Mouse (Mus musculus) liver, embryonic 11.5 days (tissue): ENCODE results near the gene Jph4. TPM values are rescaled to one million over a fixed set of nuclear protein-coding genes. Genes with fewer than 3 reads are reported as not detected.
A peak's percentile ranks its signal among the peaks of the same experiment; 100 is the strongest.

Experiments
- ATAC-seq: fragments of 200-750 bp; cut with Nextera tagmentation; replicated peaks from 2 replicates; pipeline ENCODE4 v1.8.0; 2017; ENCODE audit warnings: moderate number of reproducible peaks, mild to moderate bottlenecking, moderate TSS enrichment, moderate library complexity; ENCODE audit not compliant: low FRiP score
- DNase-seq: peaks from one replicate; pipeline ENCODE4 v3.0.0-alpha.2; 2017; ENCODE audit warnings: low spot score
- H3K27ac ChIP-seq: fragments of 300-500 bp; sonication (generic); 2 replicates; pipeline ENCODE4 v1.5.1; 2014; ENCODE audit warnings: mild to moderate bottlenecking, low read depth, low read length, control low read depth
- H3K27me3 ChIP-seq: fragments of 300-500 bp; sonication (generic); replicated peaks from 2 replicates; pipeline ENCODE4 v1.6.1; 2014; ENCODE audit warnings: low read length, mixed read lengths; ENCODE audit not compliant: control insufficient read depth, insufficient read depth
- H3K36me3 ChIP-seq: fragments of 300-500 bp; sonication (generic); 2 replicates; pipeline ENCODE4 v1.6.1; 2014; ENCODE audit warnings: mild to moderate bottlenecking, low read length, moderate library complexity, mixed read lengths; ENCODE audit not compliant: control insufficient read depth, insufficient read depth
- H3K4me1 ChIP-seq: fragments of 300-500 bp; sonication (generic); replicated peaks from 2 replicates; pipeline ENCODE4 v1.6.1; 2014; ENCODE audit warnings: low read length, mixed read lengths; ENCODE audit not compliant: control insufficient read depth, insufficient read depth
- H3K4me2 ChIP-seq: fragments of 300-500 bp; sonication (generic); 2 replicates; pipeline ENCODE4 v1.6.1; 2014; ENCODE audit warnings: mild to moderate bottlenecking, control low read depth, moderate library complexity
- H3K4me3 ChIP-seq: fragments of 300-500 bp; sonication (generic); 2 replicates; pipeline ENCODE4 v1.5.1; 2014; ENCODE audit warnings: low read depth, low read length, control low read depth
- H3K9ac ChIP-seq: fragments of 300-500 bp; sonication (generic); 2 replicates; pipeline ENCODE4 v1.6.1; 2014; ENCODE audit warnings: low read depth, low read length, control low read depth
- H3K9me3 ChIP-seq: fragments of 300-500 bp; sonication (generic); 2 replicates; pipeline ENCODE4 v1.6.1; 2016; ENCODE audit warnings: low read length, inconsistent platforms, mixed read lengths; ENCODE audit not compliant: control insufficient read depth
- WGBS: fragments of 180-500 bp; shearing (Covaris S2); extraction: QIAGEN DNeasy Blood & Tissue Kit; methylation state at CpG from one replicate; pipeline ENCODE4 v1.1.7; 2014; 5-methylcytosine and 5-hydroxymethylcytosine counted together
- polyA plus RNA-seq: library from polyadenylated mRNA; unstranded; fragments of >200 nt; fragmentation: Nextera tagmentation; extraction: Ambion mirVana; gene quantifications from 2 replicates; pipeline ENCODE4 v1.2.1, GENCODE M21; 2014

Jph4 gene
- polyA plus RNA-seq, 1 experiment from 2014 or later: 0.60 TPM

DNA sequence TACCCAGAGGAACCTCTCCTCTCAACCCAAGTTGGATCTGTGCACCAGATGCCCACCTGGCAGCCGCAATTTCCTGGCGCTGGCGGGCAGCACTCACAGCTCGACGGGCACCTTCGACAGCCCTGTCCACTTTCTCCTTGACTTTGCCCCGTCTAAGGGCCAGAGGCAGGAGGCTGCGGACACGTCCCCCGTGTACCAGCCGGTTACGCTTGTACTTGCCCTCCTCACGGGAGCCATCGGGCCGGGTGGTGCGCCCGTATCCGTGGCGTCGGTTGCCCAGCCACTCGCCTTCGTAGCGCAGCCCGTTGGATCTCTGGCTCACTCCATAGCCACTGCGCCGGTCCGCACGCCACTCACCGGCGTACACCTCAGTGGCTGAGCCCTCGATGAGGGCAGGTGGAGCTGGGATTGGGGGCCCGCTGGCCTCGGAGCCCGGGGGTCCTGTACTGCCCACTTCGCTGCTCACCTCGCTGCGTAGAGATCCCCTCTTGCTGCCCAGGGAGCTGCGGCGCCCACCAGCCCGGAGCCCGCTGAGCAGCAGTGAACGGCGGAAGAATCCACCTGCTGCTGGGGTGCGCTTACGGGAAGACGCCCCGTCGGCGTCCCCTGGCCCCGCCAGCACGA, 3.3 kb downstream of the Jph4 start:
- peak overlapping the region; percentile 38 for H3K4me2 ChIP-seq
- peaks cover 20% of the 10 kb centered on the region for H3K4me1 ChIP-seq
- 52% methylated on average over 51 of the region's 51 CpGs for WGBS
- no peak for DNase-seq
- H3K27me3 ChIP-seq: peaks cover 89% of the 10 kb centered on the region
- ATAC-seq: no peak
- H3K4me3 ChIP-seq: no peak overlapping the region
- H3K9ac ChIP-seq: no peak overlapping the region
- H3K9me3 ChIP-seq: no peaks in the 10 kb centered on the region
- no peaks in the 10 kb centered on the region for H3K36me3 ChIP-seq
- no peak overlapping the region for H3K27ac ChIP-seq

DNA sequence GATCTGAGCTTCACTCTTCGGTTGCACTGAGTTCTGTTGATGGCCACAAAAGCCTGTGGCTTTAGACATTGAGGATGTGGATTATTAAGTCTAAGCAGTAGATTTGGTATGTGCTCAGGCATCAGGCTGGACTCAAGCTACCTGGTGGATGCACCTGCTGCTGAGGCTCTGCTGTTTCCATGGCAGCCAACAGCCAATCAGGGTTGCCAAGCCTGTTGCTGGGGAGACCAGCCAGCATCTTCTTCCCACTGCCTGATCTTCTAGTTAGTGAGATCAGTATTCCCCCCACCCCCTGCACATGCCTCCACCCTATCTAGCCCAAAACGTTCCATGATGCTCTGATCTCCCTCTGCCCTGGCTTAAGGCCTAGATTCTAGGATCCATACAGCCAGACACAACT, 5.0 kb downstream of the Jph4 start:
- H3K4me1 ChIP-seq: peaks cover 23% of the 10 kb centered on the region
- no peak overlapping the region for H3K27ac ChIP-seq
- no peak overlapping the region for H3K4me3 ChIP-seq
- ATAC-seq: no peak
- no peak overlapping the region for H3K4me2 ChIP-seq
- H3K9me3 ChIP-seq: no peaks in the 10 kb centered on the region
- H3K27me3 ChIP-seq: peaks cover 80% of the 10 kb centered on the region
- no peaks in the 10 kb centered on the region for H3K36me3 ChIP-seq
- no peak overlapping the region for H3K9ac ChIP-seq
- DNase-seq: no peak
- 63% methylated on average over 2 of the region's 2 CpGs for WGBS

DNA sequence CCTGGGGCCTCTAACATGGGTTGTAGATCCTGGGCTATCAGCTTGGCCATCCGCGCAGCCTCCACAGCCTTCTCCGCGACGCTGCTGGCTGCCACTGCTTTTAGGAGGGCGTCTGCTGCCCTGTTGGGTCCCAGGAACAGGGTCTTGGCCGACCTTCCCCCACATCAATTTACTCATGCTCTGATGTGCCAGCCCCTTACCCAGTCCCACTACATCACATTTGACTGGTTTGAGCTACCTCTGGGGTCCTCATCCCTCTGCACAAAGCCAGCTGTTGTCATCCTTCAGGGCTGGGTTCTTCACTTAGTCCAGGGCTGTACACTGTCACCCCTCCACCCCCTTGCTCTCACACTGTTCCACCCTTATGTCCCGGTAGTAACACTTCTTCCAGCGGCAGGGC, 6.7 kb downstream of the Jph4 start:
- no peak overlapping the region for H3K4me2 ChIP-seq
- H3K36me3 ChIP-seq: no peaks in the 10 kb centered on the region
- H3K4me3 ChIP-seq: no peak overlapping the region
- H3K9me3 ChIP-seq: no peaks in the 10 kb centered on the region
- peaks cover 25% of the 10 kb centered on the region for H3K4me1 ChIP-seq
- ATAC-seq: no peak
- H3K27me3 ChIP-seq: peaks cover 63% of the 10 kb centered on the region
- H3K9ac ChIP-seq: no peak overlapping the region
- 21% methylated on average over 9 of the region's 9 CpGs for WGBS
- H3K27ac ChIP-seq: no peak overlapping the region
- DNase-seq: no peak

DNA sequence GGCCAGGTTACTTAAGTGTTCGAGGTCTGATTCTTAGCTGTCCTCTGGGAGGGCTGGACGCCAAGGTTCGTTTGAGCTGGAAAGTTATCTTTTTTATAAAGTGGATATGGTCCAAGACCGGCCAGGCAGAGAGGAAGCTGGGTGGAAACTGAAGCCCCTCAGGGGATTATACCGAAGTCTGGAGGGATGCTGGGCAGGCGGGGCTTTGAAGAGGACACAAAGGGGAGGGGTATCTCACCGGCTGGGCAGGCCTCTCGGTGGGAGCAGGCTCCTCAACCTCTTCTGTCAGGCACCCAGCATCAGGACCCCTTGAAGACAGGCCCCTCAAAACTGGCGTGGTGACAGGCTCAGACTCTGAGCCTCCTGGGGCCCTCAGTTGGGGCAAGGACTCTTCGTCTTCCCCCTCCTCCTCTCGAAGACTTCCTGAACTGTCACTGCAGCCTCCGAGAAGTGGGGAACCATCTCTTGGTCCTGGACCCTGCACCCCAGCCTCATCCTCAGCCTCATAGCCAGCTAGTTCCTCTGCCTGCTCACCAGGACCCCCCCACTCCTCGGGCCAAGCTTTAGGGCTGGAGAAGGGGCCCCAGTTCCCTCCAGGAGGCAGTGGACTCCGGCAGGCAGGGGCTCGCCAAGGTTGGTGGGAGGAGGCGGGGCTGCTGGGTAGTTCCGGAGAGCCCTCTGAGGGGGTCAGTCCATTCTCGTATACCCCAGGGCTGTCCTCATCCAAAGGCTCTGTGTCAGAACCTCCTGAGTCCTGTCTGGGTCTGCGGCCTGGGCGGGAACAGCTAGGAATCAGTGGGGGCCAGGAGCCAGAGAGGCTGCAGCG, 7.5 kb downstream of the Jph4 start:
- H3K27ac ChIP-seq: no peak overlapping the region
- H3K4me1 ChIP-seq: peaks cover 19% of the 10 kb centered on the region
- H3K9me3 ChIP-seq: no peaks in the 10 kb centered on the region
- no peaks in the 10 kb centered on the region for H3K36me3 ChIP-seq
- DNase-seq (no peak), ATAC-seq (no peak)
- H3K27me3 ChIP-seq: peaks cover 55% of the 10 kb centered on the region
- peak overlapping the region; percentile 14; the same call in 1 of the 2 replicates for H3K4me2 ChIP-seq
- WGBS: 22% methylated on average over 21 of the region's 21 CpGs
- peak overlapping the region; percentile 37; the same call in 1 of the 2 replicates for H3K9ac ChIP-seq
- no peak overlapping the region for H3K4me3 ChIP-seq

DNA sequence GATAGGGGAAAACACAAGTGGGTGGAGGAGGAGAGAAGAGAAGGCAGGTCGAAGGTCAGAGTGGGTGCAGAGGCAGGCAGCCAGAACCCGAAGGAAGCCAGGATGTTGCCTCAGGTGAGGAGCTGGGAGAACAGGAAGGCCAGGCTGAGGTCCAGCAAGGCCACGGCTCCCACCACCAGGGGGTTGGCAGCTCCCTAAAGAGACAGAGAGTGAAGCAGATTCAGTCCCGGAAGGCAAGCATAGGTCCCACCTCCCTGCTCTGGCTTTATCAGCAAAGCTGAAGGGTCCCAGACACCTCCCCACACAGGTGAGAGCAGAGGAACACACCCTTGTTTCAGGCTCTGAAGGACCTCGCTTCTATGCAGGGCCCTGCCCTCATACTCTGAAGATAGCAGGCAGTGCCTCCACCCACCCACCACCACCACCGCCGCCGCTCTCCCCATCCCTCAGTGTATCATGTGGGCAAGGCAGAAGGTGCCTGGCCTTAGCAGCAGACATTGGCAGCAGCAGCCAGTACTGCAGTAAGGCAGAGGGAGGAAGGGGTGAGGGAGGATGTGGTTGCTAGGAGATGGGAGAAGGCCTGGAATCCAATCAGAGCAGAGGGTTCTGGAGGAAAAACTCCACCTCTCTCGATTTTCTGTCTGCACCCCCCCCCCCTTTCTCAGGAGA, 8.4 kb downstream of the Jph4 start:
- Histone ChIP-seq H3K9me3 (no peaks in the 10 kb centered on the region), H3K27ac (no peak overlapping the region), H3K4me1 (peaks cover 16% of the 10 kb centered on the region; the same call in 1 of the 2 replicates), H3K36me3 (no peaks in the 10 kb centered on the region), H3K9ac (no peak overlapping the region), H3K4me2 (no peak overlapping the region), H3K27me3 (peaks cover 46% of the 10 kb centered on the region), H3K4me3 (no peak overlapping the region)
- ATAC-seq (0 out of 2 replicates have a peak, but pooled peaks have one; percentile 13), DNase-seq (no peak)
- 34% methylated on average over 9 of the region's 9 CpGs for WGBS

DNA sequence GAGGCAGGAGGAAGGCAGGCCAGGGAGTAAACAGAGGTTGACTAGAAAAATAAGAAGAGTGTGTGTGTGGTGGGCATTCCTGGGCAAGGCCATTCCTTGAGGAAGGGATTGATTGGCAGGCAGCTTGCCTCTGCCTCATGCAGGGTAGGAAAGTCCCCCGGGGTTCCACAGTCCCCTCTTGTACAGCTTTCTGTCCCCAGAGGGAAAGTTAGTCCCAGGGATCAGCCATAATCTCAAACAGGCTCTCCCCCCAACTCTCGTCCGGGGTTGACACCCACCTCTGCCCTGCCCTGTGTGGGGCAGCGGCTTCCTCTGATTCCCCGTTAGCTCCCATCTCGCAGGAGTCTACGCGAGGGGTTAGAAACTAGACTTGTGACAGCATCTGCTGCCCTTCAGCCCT, 9.7 kb downstream of the Jph4 start:
- Histone ChIP-seq H3K4me2 (no peak overlapping the region), H3K27me3 (peaks cover 35% of the 10 kb centered on the region)
- DNase-seq: no peak

DNA sequence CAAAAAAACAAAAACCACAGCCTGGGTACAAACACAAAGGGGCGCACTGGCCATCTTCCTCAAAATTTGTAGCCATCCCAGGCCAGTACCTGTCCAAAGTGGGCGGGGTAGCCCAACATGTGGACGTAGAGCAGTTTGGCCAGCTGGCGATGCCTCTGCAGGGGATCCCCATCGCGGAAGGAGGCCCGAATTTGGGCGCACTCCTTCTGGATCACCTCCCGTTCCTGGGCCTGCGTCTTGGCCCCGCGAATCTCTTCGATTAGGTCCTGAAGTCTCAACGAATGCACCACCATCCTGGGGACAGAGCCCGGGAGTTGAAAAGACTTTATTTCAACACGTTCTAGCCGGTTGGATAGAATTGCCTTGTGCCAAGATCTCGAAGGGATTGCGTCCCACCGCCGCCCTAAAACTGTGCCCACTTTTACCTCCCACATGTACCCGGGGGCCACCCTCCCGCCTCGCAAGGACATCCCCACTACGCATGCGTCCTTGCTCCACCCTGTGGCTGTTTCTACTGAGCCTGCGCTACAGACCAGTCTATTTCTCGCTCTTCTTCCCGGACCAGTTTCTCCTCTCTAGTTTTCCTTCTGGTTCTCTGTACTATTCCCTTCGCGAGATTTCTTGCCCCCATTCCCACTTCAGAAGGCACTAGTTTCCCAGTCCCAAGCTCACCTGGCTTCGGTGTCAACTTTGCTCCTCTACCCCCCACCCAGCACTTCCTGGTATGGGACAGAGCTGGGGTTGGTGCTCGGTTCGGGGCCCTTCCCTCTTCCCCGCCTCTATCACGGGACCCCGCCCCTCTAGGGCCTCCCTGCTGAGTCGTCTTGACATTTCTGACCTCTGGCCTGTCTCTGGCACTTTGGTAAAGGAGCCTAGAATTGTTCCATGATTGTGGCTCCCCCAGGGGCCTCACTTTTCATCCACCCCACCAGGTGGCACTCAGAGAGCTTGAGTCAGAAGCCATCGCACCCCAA, 10.6 kb downstream of the Jph4 start, which contains the start of gene Ap1g2:
Gene Ap1g2, minus strand, starts transcription at position 758 of the 974 bp plus-strand sequence.
- Histone ChIP-seq H3K9me3 (no peaks in the 10 kb centered on the region), H3K27me3 (peaks cover 28% of the 10 kb centered on the region), H3K4me1 (peaks cover 16% of the 10 kb centered on the region; the same call in 1 of the 2 replicates), H3K36me3 (peaks cover 3% of the 10 kb centered on the region), H3K4me2 (peak within 1 kb of the TSS; percentile 82), H3K27ac (peak within 1 kb of the TSS; percentile 35), H3K4me3 (peak within 1 kb of the TSS; percentile 54), H3K9ac (peak within 1 kb of the TSS; percentile 70)
- WGBS: under 1% methylated on average over 39 of the region's 39 CpGs
- DNase-seq: peak; percentile 87
- peak; percentile 92 for ATAC-seq

More for the DNA sequence above, 9.7 kb downstream of the Jph4 start:
- Histone ChIP-seq H3K9me3 (no peaks in the 10 kb centered on the region), H3K36me3 (peaks cover 3% of the 10 kb centered on the region; the same call in 1 of the 2 replicates), H3K9ac (no peak overlapping the region), H3K27ac (no peak overlapping the region; the same call in 1 of the 2 replicates), H3K4me1 (peaks cover 16% of the 10 kb centered on the region; the same call in 1 of the 2 replicates), H3K4me3 (no peak overlapping the region)
- WGBS: 77% methylated on average over 8 of the region's 8 CpGs
- ATAC-seq: no peak

DNA sequence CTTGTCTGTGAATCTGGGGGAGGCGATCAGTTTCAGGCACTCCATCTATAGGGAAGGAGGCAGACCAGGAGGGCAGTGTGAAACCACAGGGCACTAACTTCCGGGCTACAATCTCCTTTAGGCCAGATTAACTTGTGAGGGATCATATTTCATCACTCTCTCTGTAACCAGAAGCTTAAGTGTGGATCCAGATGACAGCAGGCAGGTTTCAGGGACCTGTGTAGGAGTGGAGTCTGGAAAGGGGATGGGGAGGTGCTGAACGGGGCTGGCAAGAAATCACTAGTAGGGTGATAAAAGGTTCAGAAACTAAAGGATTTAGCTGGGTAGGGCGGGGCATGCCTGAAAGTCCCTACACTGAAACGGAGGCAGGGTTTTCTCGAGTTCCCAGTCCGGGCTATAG, 11.3 kb downstream of the Jph4 start:
- no peak for ATAC-seq
- DNase-seq: no peak
- Histone ChIP-seq H3K4me3 (peak overlapping the region; percentile 54), H3K36me3 (peaks cover 5% of the 10 kb centered on the region), H3K9ac (no peak overlapping the region), H3K27ac (no peak overlapping the region), H3K4me1 (peaks cover 16% of the 10 kb centered on the region; the same call in 1 of the 2 replicates), H3K4me2 (peak overlapping the region; percentile 82), H3K9me3 (no peaks in the 10 kb centered on the region), H3K27me3 (peaks cover 22% of the 10 kb centered on the region)
- WGBS: 9% methylated on average over 7 of the region's 7 CpGs
